14 mouse cellular contexts compared by ENCODE assay signal in genomic region chr16:8489340-8489739, GRCm38 (mm10). TPM values are rescaled to one million over a fixed set of nuclear protein-coding genes. Genes with fewer than 3 reads are reported as not detected.
"Had no signal": no experiment of that assay in that cellular context is flagged by ENCODE, and none has a peak within 500 bp of the region (broad histone marks: within the 10 kb centered on the region; RNA-seq: fewer than 3 reads in every experiment).

No protein-coding gene starts in this region.

- ATAC-seq: liver, embryonic 12.5 days; midbrain, embryonic 15.5 days had no signal

- H3K4me1 ChIP-seq: liver, embryonic 12.5 days; lung, embryonic 15.5 days; megakaryocyte, embryonic 14.5 days; midbrain, embryonic 15.5 days; stomach, embryonic 15.5 days had no signal

- H3K27ac ChIP-seq: left cerebral cortex, adult 2 months; limb, embryonic 10.5 days; liver, embryonic 12.5 days; lung, embryonic 15.5 days; macrophage; midbrain, embryonic 15.5 days; stomach, embryonic 15.5 days had no signal

- H3K9ac ChIP-seq: liver, embryonic 12.5 days; lung, embryonic 15.5 days; midbrain, embryonic 15.5 days; stomach, embryonic 15.5 days had no signal

- H3K4me3 ChIP-seq: left cerebral cortex, adult 2 months; limb, embryonic 10.5 days; liver, embryonic 12.5 days; lung, embryonic 15.5 days; megakaryocyte, embryonic 14.5 days; midbrain, embryonic 15.5 days; stomach, embryonic 15.5 days had no signal

- DNase-seq: kidney, postnatal 25 days; lung, postnatal 14 days; right cerebral cortex, postnatal 14 days; thymus, adult 2 months; thymus, postnatal 25 days had no signal

- H3K9me3 ChIP-seq: limb, embryonic 10.5 days; liver, embryonic 12.5 days; lung, embryonic 15.5 days; megakaryocyte, embryonic 14.5 days; midbrain, embryonic 15.5 days; stomach, embryonic 15.5 days had no signal

- H3K4me2 ChIP-seq: liver, embryonic 12.5 days; lung, embryonic 15.5 days; midbrain, embryonic 11.5 days; midbrain, embryonic 15.5 days; stomach, embryonic 15.5 days had no signal

- H3K27me3 ChIP-seq: liver, embryonic 12.5 days; lung, embryonic 15.5 days; megakaryocyte, embryonic 14.5 days; midbrain, embryonic 15.5 days; stomach, embryonic 15.5 days had no signal

RNA-seq across cellular contexts. Expression of gene Abat, which starts 23.9 kb away (rescaled TPM):
- polyA plus RNA-seq: macrophage had no signal
